Mouse (Mus musculus): ENCODE results near the gene Zfp119b. TPM values are rescaled to one million over a fixed set of nuclear protein-coding genes. Genes with fewer than 3 reads are reported as not detected.
"Not testable (repeated sequence)": the region's sequence is repeated elsewhere in the genome, so short reads cannot be mapped to it uniquely, and the experiment has no call there.

Gene Zfp119b
- polyA plus RNA-seq, 1 experiment from 2014 or later, result 3.8 TPM

DNA sequence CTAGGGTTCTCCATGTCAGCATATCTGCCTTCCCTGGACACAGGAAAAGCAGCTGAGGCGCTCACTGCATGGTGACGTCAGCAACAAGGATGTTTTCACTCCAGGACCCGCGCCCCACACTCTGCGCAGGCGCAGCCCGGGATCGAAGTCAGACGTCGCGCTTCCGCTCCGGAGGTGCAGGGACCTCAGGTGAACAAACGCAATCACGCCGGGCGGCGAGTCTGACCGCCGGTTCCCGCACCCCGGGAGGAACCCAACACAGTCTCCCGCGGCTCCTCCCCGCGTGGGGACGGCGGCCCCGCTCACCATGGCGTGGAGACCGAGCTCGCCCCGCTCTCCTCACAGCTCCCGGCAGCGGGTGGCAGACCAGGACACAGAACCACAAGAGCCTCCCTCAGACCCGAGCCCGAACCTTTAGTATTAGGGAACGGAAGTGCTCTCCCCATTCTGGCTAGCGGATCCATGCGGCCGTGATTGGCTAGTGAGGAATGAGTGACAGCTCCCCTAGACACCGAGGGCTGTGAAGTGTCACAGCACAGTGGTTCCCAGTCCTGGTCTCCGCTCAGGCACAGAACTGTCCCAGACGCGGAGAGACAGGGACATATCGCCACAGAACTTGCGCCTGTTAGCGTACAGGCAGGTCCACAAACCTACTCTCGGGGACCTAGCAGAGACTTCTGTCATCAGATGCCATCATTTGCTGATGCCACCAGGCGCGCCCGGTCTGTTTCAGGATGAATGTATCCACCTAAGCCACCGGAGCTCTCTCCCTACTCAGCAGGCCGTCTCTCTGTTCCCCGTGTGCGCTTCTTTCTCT, 4.2 kb downstream of the Zfp119b start:
- H3K4me1 ChIP-seq (replicated peaks; ENCODE audit: control insufficient read depth, insufficient read depth, low read length); H3K27me3 ChIP-seq (replicated peaks; ENCODE audit: control insufficient read depth, insufficient read depth, low read length); H3K36me3 ChIP-seq (ENCODE audit: control insufficient read depth, insufficient read depth, low read length); H3K9me3 ChIP-seq (ENCODE audit: control insufficient read depth, low read length): not testable (repeated sequence)
- Histone ChIP-seq H3K27ac (ENCODE audit: low read depth, low read length) (peak overlapping the region; percentile 62), H3K9ac (ENCODE audit: low read depth, low read length) (peak overlapping the region; percentile 41), H3K4me3 (ENCODE audit: low read depth, low read length) (peak overlapping the region; percentile 54), H3K4me2 (peak overlapping the region; percentile 85)
- DNase-seq (ENCODE audit: low spot score) (peak; percentile 71), ATAC-seq (replicated peaks; ENCODE audit: low FRiP score) (peak; percentile 97)
- WGBS, result under 1% methylated on average over 54 of the region's 56 CpGs

GRCm38 (mm10) chr17:55944387-55944865, 4.9 kb downstream of the Zfp119b start:
- DNase-seq (ENCODE audit: low spot score); H3K36me3 ChIP-seq (ENCODE audit: control insufficient read depth, insufficient read depth, low read length); ATAC-seq (replicated peaks; ENCODE audit: low FRiP score); H3K9me3 ChIP-seq (ENCODE audit: control insufficient read depth, low read length); H3K4me1 ChIP-seq (replicated peaks; ENCODE audit: control insufficient read depth, insufficient read depth, low read length); H3K27me3 ChIP-seq (replicated peaks; ENCODE audit: control insufficient read depth, insufficient read depth, low read length): not testable (repeated sequence)
- WGBS, result 29% methylated on average over 10 of the region's 10 CpGs
- H3K4me2 ChIP-seq, result peak overlapping the region; percentile 85
- peak overlapping the region; percentile 41; the same call in 1 of the 2 replicates for H3K9ac ChIP-seq (ENCODE audit: low read depth, low read length)
- H3K27ac ChIP-seq (ENCODE audit: low read depth, low read length), result peak overlapping the region; percentile 62; the same call in 1 of the 2 replicates
- H3K4me3 ChIP-seq (ENCODE audit: low read depth, low read length), result peak overlapping the region; percentile 54

DNA sequence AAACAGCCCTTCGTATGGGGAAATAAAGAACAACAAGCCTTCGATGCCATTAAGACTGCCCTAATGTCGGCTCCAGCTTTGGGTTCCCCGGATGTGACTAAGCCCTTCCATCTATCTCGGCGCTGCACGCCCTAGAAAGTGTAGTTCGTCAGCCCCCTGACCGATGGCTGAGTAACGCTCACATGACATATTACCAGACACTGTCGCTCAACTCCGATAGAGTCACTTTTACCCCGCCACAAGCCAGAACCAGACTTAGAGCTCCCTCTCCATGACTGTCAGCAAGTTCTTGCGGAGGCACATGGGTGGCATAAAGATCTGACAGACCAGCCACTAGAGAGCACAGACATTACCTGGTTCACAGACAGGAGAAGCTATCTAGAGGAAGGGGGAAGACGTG, 16.1 kb downstream of the Zfp119b start:
- DNase-seq (ENCODE audit: low spot score), result no peak
- Histone ChIP-seq H3K4me1 (replicated peaks; ENCODE audit: control insufficient read depth, insufficient read depth, low read length) (no peaks in the 10 kb centered on the region), H3K9me3 (ENCODE audit: control insufficient read depth, low read length) (peaks cover 7% of the 10 kb centered on the region), H3K4me2 (peak overlapping the region; percentile 82), H3K27ac (ENCODE audit: low read depth, low read length) (peak overlapping the region; percentile 96), H3K36me3 (ENCODE audit: control insufficient read depth, insufficient read depth, low read length) (peaks cover 5% of the 10 kb centered on the region; the same call in 1 of the 2 replicates), H3K27me3 (replicated peaks; ENCODE audit: control insufficient read depth, insufficient read depth, low read length) (no peaks in the 10 kb centered on the region), H3K4me3 (ENCODE audit: low read depth, low read length) (peak overlapping the region; percentile 68), H3K9ac (ENCODE audit: low read depth, low read length) (0 out of 2 replicates have a peak overlapping the region, but pooled peaks have one; percentile 18)
- ATAC-seq (replicated peaks; ENCODE audit: low FRiP score), result no peak
- 75% methylated on average over 15 of the region's 15 CpGs for WGBS

GRCm38 (mm10) chr17:55932635-55933034, 16.7 kb downstream of the Zfp119b start:
- H3K9me3 ChIP-seq (ENCODE audit: control insufficient read depth, low read length), result peaks cover 5% of the 10 kb centered on the region; the same call in 1 of the 2 replicates
- H3K9ac ChIP-seq (ENCODE audit: low read depth, low read length), result peak overlapping the region; percentile 70
- H3K4me1 ChIP-seq (replicated peaks; ENCODE audit: control insufficient read depth, insufficient read depth, low read length), result no peaks in the 10 kb centered on the region
- H3K36me3 ChIP-seq (ENCODE audit: control insufficient read depth, insufficient read depth, low read length), result peaks cover 5% of the 10 kb centered on the region; the same call in 1 of the 2 replicates
- H3K27ac ChIP-seq (ENCODE audit: low read depth, low read length), result peak overlapping the region; percentile 96
- DNase-seq (ENCODE audit: low spot score) (no peak), ATAC-seq (replicated peaks; ENCODE audit: low FRiP score) (peak; percentile 66)
- peak overlapping the region; percentile 82 for H3K4me2 ChIP-seq
- WGBS, result 62% methylated on average over 2 of the region's 2 CpGs
- no peaks in the 10 kb centered on the region for H3K27me3 ChIP-seq (replicated peaks; ENCODE audit: control insufficient read depth, insufficient read depth, low read length)
- peak overlapping the region; percentile 68 for H3K4me3 ChIP-seq (ENCODE audit: low read depth, low read length)

DNA sequence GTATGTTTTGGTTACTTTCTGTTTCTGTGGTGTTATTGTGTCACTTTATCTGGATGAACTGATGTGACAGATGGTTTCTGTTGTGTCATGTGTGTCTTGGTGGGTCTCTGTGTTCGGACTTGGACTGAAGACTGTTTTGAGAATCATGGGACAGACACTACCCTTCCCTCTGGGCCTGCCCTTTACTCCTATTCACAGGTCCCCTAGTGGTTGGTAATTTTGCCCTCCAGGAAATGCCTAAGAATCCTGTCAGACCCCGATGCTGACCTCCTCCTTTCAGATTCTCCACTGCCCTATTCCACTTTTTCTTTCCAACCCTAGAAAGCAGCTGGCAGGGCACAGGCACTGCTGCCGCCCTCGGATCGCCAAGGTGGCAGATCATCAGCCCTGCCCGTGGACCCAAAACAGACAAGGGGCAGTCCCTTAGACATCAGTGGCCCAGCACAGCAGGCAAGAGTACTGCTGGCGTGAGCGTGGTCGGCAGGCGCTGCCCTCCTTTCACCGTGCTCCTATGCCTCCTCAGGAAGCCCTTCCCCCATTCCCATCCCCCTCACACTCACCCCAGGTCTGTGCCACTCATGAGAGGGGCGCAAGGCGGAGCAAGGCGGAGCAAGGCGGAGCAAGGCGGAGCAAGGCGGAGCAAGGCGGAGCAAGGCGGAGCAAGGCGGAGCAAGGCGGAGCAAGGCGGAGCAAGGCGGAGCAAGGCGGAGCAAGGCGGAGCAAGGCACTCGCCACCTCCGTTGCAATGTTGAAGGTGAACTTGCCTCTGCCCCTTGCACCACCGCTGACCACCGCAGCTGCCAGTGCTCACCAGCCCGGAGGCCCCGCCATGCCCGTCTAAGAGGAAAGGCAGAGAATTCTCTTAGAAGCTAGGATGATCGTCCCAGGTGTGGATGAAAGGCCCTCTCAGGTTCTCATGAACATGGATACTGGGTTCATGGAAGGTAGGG, 17.5 kb downstream of the Zfp119b start:
- Histone ChIP-seq H3K27me3 (replicated peaks; ENCODE audit: control insufficient read depth, insufficient read depth, low read length) (no peaks in the 10 kb centered on the region), H3K9me3 (ENCODE audit: control insufficient read depth, low read length) (peaks cover 5% of the 10 kb centered on the region; the same call in 1 of the 2 replicates), H3K4me1 (replicated peaks; ENCODE audit: control insufficient read depth, insufficient read depth, low read length) (no peaks in the 10 kb centered on the region), H3K4me2 (peak overlapping the region; percentile 82), H3K27ac (ENCODE audit: low read depth, low read length) (peak overlapping the region; percentile 96), H3K36me3 (ENCODE audit: control insufficient read depth, insufficient read depth, low read length) (peaks cover 5% of the 10 kb centered on the region; the same call in 1 of the 2 replicates), H3K4me3 (ENCODE audit: low read depth, low read length) (peak overlapping the region; percentile 68), H3K9ac (ENCODE audit: low read depth, low read length) (peak overlapping the region; percentile 70)
- 1% methylated on average over 33 of the region's 33 CpGs for WGBS
- ATAC-seq (replicated peaks; ENCODE audit: low FRiP score), result peak; percentile 87
- peak; percentile 74 for DNase-seq (ENCODE audit: low spot score)

DNA sequence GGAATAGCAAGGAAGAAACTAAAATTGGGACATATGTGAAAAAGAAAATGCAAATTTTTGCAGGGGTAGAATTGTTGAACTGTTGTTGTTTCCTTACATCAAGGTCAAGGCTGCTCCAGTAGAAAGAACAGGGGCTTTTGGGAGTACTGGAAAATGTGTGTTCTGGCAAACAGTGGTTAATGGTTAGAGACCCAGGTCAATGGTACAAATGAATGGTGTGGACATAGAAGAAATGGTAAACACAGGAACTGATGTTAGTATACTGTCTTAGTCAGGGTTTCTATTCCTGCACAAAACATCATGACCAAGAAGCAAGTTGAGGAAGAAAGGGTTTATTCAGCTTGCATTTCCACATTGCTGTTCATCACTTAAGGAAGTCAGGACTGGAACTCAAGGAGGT, 42.6 kb downstream of the Zfp119b start:
- no peaks in the 10 kb centered on the region for H3K4me1 ChIP-seq (replicated peaks; ENCODE audit: control insufficient read depth, insufficient read depth, low read length)
- ATAC-seq (replicated peaks; ENCODE audit: low FRiP score), result peak; percentile 52
- no peaks in the 10 kb centered on the region for H3K27me3 ChIP-seq (replicated peaks; ENCODE audit: control insufficient read depth, insufficient read depth, low read length)
- H3K9ac ChIP-seq (ENCODE audit: low read depth, low read length), result no peak overlapping the region
- H3K36me3 ChIP-seq (ENCODE audit: control insufficient read depth, insufficient read depth, low read length), result no peaks in the 10 kb centered on the region
- no peak for DNase-seq (ENCODE audit: low spot score)
- H3K9me3 ChIP-seq (ENCODE audit: control insufficient read depth, low read length), result no peaks in the 10 kb centered on the region
- H3K4me3 ChIP-seq (ENCODE audit: low read depth, low read length), result no peak overlapping the region
- H3K4me2 ChIP-seq, result no peak overlapping the region
- no peak overlapping the region for H3K27ac ChIP-seq (ENCODE audit: low read depth, low read length)

- no peak overlapping the region for H3K4me2 ChIP-seq
- WGBS, result 71% methylated on average over 6 of the region's 6 CpGs
- H3K9me3 ChIP-seq (ENCODE audit: control insufficient read depth, low read length), result no peaks in the 10 kb centered on the region
- no peaks in the 10 kb centered on the region for H3K36me3 ChIP-seq (ENCODE audit: control insufficient read depth, insufficient read depth, low read length)
- no peak overlapping the region for H3K9ac ChIP-seq (ENCODE audit: low read depth, low read length)
- H3K27me3 ChIP-seq (replicated peaks; ENCODE audit: control insufficient read depth, insufficient read depth, low read length), result no peaks in the 10 kb centered on the region
- H3K4me1 ChIP-seq (replicated peaks; ENCODE audit: control insufficient read depth, insufficient read depth, low read length), result no peaks in the 10 kb centered on the region
- H3K27ac ChIP-seq (ENCODE audit: low read depth, low read length), result no peak overlapping the region
- H3K4me3 ChIP-seq (ENCODE audit: low read depth, low read length), result no peak overlapping the region
- ATAC-seq (replicated peaks; ENCODE audit: low FRiP score) (no peak), DNase-seq (ENCODE audit: low spot score) (no peak)
Measured at GRCm38 (mm10) chr17:55904131-55904530, 45.2 kb downstream of the Zfp119b start.

- 59% methylated on average over 1 of the region's 1 CpGs for WGBS
- no peak overlapping the region for H3K4me3 ChIP-seq (ENCODE audit: low read depth, low read length)
- DNase-seq (ENCODE audit: low spot score), result no peak
Measured at GRCm38 (mm10) chr17:55903687-55904086, 45.6 kb downstream of the Zfp119b start.

More at GRCm38 (mm10) chr17:55903687-55904086, 45.6 kb downstream of the Zfp119b start:
- Histone ChIP-seq H3K4me1 (replicated peaks; ENCODE audit: control insufficient read depth, insufficient read depth, low read length) (no peaks in the 10 kb centered on the region), H3K4me2 (no peak overlapping the region), H3K9me3 (ENCODE audit: control insufficient read depth, low read length) (no peaks in the 10 kb centered on the region), H3K36me3 (ENCODE audit: control insufficient read depth, insufficient read depth, low read length) (0 out of 2 replicates have a peak, but pooled peaks cover 2% of the 10 kb centered on the region), H3K27ac (ENCODE audit: low read depth, low read length) (no peak overlapping the region), H3K27me3 (replicated peaks; ENCODE audit: control insufficient read depth, insufficient read depth, low read length) (no peaks in the 10 kb centered on the region), H3K9ac (ENCODE audit: low read depth, low read length) (no peak overlapping the region)
- peak; percentile 35; the same call in 1 of the 2 replicates for ATAC-seq (replicated peaks; ENCODE audit: low FRiP score)
